Mouse (Mus musculus): ENCODE data around the gene Ier2. TPM values are rescaled to one million over a fixed set of nuclear protein-coding genes. Genes with fewer than 3 reads are reported as not detected.

Ier2 gene
- total RNA-seq (2022), result 10 to 100 TPM; 18.3 to 48.9 (median 22.3) TPM

GRCm38 (mm10) chr8:84662581-84663065, at the start of gene Ier2:
TSS of gene Ier2 (minus strand) at chr8:84662852.
- DNase-seq, result peak; percentile 94

- DNase-seq, result no peak
Observed at GRCm38 (mm10) chr8:84711933-84712758, 49.5 kb upstream of the Ier2 start.

- no peak for DNase-seq
Observed at GRCm38 (mm10) chr8:84711312-84711711, 48.7 kb upstream of the Ier2 start.

GRCm38 (mm10) chr8:84709931-84710330, 47.3 kb upstream of the Ier2 start:
- no peak for DNase-seq

- peak; percentile 72 for DNase-seq
Observed at GRCm38 (mm10) chr8:84708774-84709475, 46.3 kb upstream of the Ier2 start.

- no peak for DNase-seq
Observed at GRCm38 (mm10) chr8:84708071-84708541, 45.5 kb upstream of the Ier2 start.

- no peak for DNase-seq
Observed at GRCm38 (mm10) chr8:84707267-84707883, 44.7 kb upstream of the Ier2 start.

- DNase-seq, result no peak
Observed at GRCm38 (mm10) chr8:84706610-84707266, 44.1 kb upstream of the Ier2 start.

- no peak for DNase-seq
Observed at GRCm38 (mm10) chr8:84705960-84706359, 43.3 kb upstream of the Ier2 start.

- no peak for DNase-seq
Observed at GRCm38 (mm10) chr8:84704867-84705831, 42.5 kb upstream of the Ier2 start.

GRCm38 (mm10) chr8:84704356-84704755, 41.7 kb upstream of the Ier2 start:
- no peak for DNase-seq

GRCm38 (mm10) chr8:84703466-84704249, 41.0 kb upstream of the Ier2 start:
- DNase-seq, result no peak

GRCm38 (mm10) chr8:84702963-84703465, 40.4 kb upstream of the Ier2 start:
- DNase-seq, result no peak

- DNase-seq, result no peak
Observed at GRCm38 (mm10) chr8:84702561-84702960, 39.9 kb upstream of the Ier2 start.

GRCm38 (mm10) chr8:84700941-84701911, 38.6 kb upstream of the Ier2 start, which contains the start of gene Lyl1:
TSS of gene Lyl1 (plus strand) at chr8:84701457.
- no peak for DNase-seq

- no peak for DNase-seq
Observed at GRCm38 (mm10) chr8:84700526-84700925, 37.9 kb upstream of the Ier2 start.

GRCm38 (mm10) chr8:84699861-84700322, 37.2 kb upstream of the Ier2 start:
- peak; percentile 69 for DNase-seq

- DNase-seq, result no peak
Observed at GRCm38 (mm10) chr8:84698929-84699401, 36.3 kb upstream of the Ier2 start.

- DNase-seq, result no peak
Observed at GRCm38 (mm10) chr8:84698288-84698687, 35.6 kb upstream of the Ier2 start.

Data from adrenal gland, adult 8-10 months (tissue).